19 mouse cellular contexts compared by ENCODE assay signal in the genomic region with DNA sequence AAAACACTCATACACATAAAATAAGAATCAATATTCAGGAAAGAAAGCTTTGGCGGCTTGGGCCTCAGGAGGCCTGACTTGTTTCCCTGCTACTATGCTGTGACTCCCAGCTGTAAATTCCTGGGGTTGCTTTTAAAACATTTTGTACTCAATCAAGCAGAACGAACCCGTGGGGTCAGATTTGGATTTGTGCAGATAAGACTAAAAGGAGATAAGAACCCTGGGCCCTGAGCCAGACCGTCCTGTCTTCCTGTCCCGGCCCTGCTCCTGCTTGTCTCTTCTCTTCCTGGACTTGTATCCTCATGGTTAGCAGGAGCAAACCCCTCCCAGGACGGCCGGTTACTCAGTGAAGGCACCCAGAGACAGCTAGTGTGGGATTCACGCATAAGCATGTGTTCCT. TPM values are rescaled to one million over a fixed set of nuclear protein-coding genes. Genes with fewer than 3 reads are reported as not detected.
DNase-seq lines count a peak whose midpoint lies in the region; ATAC-seq lines count a peak whose summit lies in the region.
"Had no signal": no experiment of that assay in that cellular context is flagged by ENCODE, and none has a peak within 500 bp of the region (broad histone marks: within the 10 kb centered on the region; RNA-seq: fewer than 3 reads in every experiment).

No protein-coding gene starts in this region.

- H3K4me2 ChIP-seq in limb, embryonic 13.5 days (replicated peaks) = no peak overlapping the region
- H3K4me2 ChIP-seq in kidney, embryonic 16.5 days (replicated peaks; ENCODE audit: low read depth, low read length) = no peak overlapping the region
- H3K4me2 ChIP-seq in intestine, embryonic 16.5 days (ENCODE audit: low read depth, low read length) = no peak overlapping the region
- H3K4me2 ChIP-seq: embryonic facial prominence, embryonic 15.5 days; forebrain, embryonic 13.5 days; heart, embryonic 15.5 days; midbrain, embryonic 15.5 days; neural tube, embryonic 12.5 days had no signal

- no peak for ATAC-seq in limb, embryonic 13.5 days (ENCODE audit: low FRiP score, low read depth)
- ATAC-seq in kidney, embryonic 16.5 days (ENCODE audit: low FRiP score, low TSS enrichment) = no peak
- ATAC-seq in intestine, embryonic 16.5 days = no peak
- ATAC-seq: activated CD4-positive, CD25-positive, alpha-beta regulatory T cell, adult 4 months; forebrain, embryonic 13.5 days; hindbrain, postnatal 0 days; midbrain, embryonic 15.5 days had no signal

- no peak overlapping the region for H3K9ac ChIP-seq in limb, embryonic 13.5 days
- peak overlapping the region; percentile 24; the same call in 1 of the 2 replicates for H3K9ac ChIP-seq in kidney, embryonic 16.5 days (replicated peaks; ENCODE audit: low read length)
- no peak overlapping the region for H3K9ac ChIP-seq in intestine, embryonic 16.5 days (ENCODE audit: low read depth, low read length)
- H3K9ac ChIP-seq: embryonic facial prominence, embryonic 15.5 days; forebrain, embryonic 13.5 days; heart, embryonic 15.5 days; midbrain, embryonic 15.5 days; neural tube, embryonic 12.5 days had no signal

- no peak for DNase-seq in limb, embryonic 10.5 days (ENCODE audit: low spot score)
- DNase-seq in urinary bladder, postnatal 36 days (ENCODE audit: low spot score in 2 of 2) = peak; percentile 7 to 28
- DNase-seq in urinary bladder, adult 2 months (ENCODE audit: low spot score) = no peak
- DNase-seq in cerebellum, adult 18-20 months = no peak
- DNase-seq in spleen, postnatal 36 days (ENCODE audit: low spot score in 2 of 2) = no peak
- DNase-seq: cerebellum, postnatal 14 days; gastrocnemius, postnatal 14 days; right cerebral cortex, adult 18-20 months; thymus, adult 2 months had no signal

- H3K27me3 ChIP-seq in limb, embryonic 13.5 days = no peaks in the 10 kb centered on the region
- H3K27me3 ChIP-seq in limb, embryonic 10.5 days (ENCODE audit: low read depth, poor library complexity, severe bottlenecking) = no peaks in the 10 kb centered on the region
- H3K27me3 ChIP-seq in kidney, embryonic 16.5 days (ENCODE audit: insufficient read depth, low read length) = no peaks in the 10 kb centered on the region
- H3K27me3 ChIP-seq in intestine, embryonic 16.5 days (replicated peaks; ENCODE audit: control insufficient read depth, insufficient read depth, low read length) = no peaks in the 10 kb centered on the region
- H3K27me3 ChIP-seq: embryonic facial prominence, embryonic 15.5 days; forebrain, embryonic 13.5 days; heart, embryonic 15.5 days; midbrain, embryonic 15.5 days; neural tube, embryonic 12.5 days had no signal

- H3K36me3 ChIP-seq in limb, embryonic 13.5 days = no peaks in the 10 kb centered on the region
- H3K36me3 ChIP-seq in limb, embryonic 10.5 days = no peaks in the 10 kb centered on the region
- no peaks in the 10 kb centered on the region for H3K36me3 ChIP-seq in kidney, embryonic 16.5 days (ENCODE audit: insufficient read depth, low read length)
- H3K36me3 ChIP-seq in intestine, embryonic 16.5 days (ENCODE audit: control insufficient read depth, insufficient read depth, low read length) = no peaks in the 10 kb centered on the region
- H3K36me3 ChIP-seq: embryonic facial prominence, embryonic 15.5 days; heart, embryonic 15.5 days; midbrain, embryonic 15.5 days; neural tube, embryonic 12.5 days had no signal

- 0 out of 2 replicates have a peak overlapping the region, but pooled peaks have one; percentile 7 for H3K27ac ChIP-seq in limb, embryonic 13.5 days
- no peak overlapping the region for H3K27ac ChIP-seq in limb, embryonic 10.5 days
- H3K27ac ChIP-seq in kidney, embryonic 16.5 days (ENCODE audit: low read length) = no peak overlapping the region
- no peak overlapping the region for H3K27ac ChIP-seq in intestine, embryonic 16.5 days (ENCODE audit: low read length)
- H3K27ac ChIP-seq: embryonic facial prominence, embryonic 15.5 days; forebrain, embryonic 13.5 days; heart, embryonic 15.5 days; hindbrain, postnatal 0 days; midbrain, embryonic 15.5 days; neural tube, embryonic 12.5 days had no signal

- H3K9me3 ChIP-seq in limb, embryonic 13.5 days = no peaks in the 10 kb centered on the region
- H3K9me3 ChIP-seq in limb, embryonic 10.5 days (replicated peaks) = no peaks in the 10 kb centered on the region
- H3K9me3 ChIP-seq in kidney, embryonic 16.5 days (ENCODE audit: low read length) = no peaks in the 10 kb centered on the region
- no peaks in the 10 kb centered on the region for H3K9me3 ChIP-seq in intestine, embryonic 16.5 days (ENCODE audit: control insufficient read depth, low read length)
- H3K9me3 ChIP-seq: embryonic facial prominence, embryonic 15.5 days; forebrain, embryonic 13.5 days; heart, embryonic 15.5 days; midbrain, embryonic 15.5 days; neural tube, embryonic 12.5 days had no signal

- H3K4me3 ChIP-seq in limb, embryonic 13.5 days = no peak overlapping the region
- no peak overlapping the region for H3K4me3 ChIP-seq in limb, embryonic 10.5 days
- no peak overlapping the region for H3K4me3 ChIP-seq in kidney, embryonic 16.5 days (ENCODE audit: low read length)
- H3K4me3 ChIP-seq in intestine, embryonic 16.5 days (ENCODE audit: low read length) = no peak overlapping the region
- H3K4me3 ChIP-seq: embryonic facial prominence, embryonic 15.5 days; forebrain, embryonic 13.5 days; heart, embryonic 15.5 days; midbrain, embryonic 15.5 days; neural tube, embryonic 12.5 days had no signal

- H3K4me1 ChIP-seq in limb, embryonic 13.5 days = no peaks in the 10 kb centered on the region
- H3K4me1 ChIP-seq in limb, embryonic 10.5 days = no peaks in the 10 kb centered on the region
- peaks cover 5% of the 10 kb centered on the region; the same call in 1 of the 2 replicates for H3K4me1 ChIP-seq in kidney, embryonic 16.5 days (ENCODE audit: insufficient read depth, low read length)
- H3K4me1 ChIP-seq in intestine, embryonic 16.5 days (ENCODE audit: control insufficient read depth, insufficient read depth, low read length) = no peaks in the 10 kb centered on the region
- H3K4me1 ChIP-seq: embryonic facial prominence, embryonic 15.5 days; forebrain, embryonic 13.5 days; midbrain, embryonic 15.5 days; neural tube, embryonic 12.5 days had no signal

- WGBS in limb, embryonic 13.5 days = 52% methylated on average over 8 of the region's 8 CpGs
- 57% methylated on average over 8 of the region's 8 CpGs for WGBS in limb, embryonic 10.5 days
- WGBS in kidney, embryonic 16.5 days = 33% methylated on average over 8 of the region's 8 CpGs
- 35% methylated on average over 8 of the region's 8 CpGs for WGBS in intestine, embryonic 16.5 days

RNA-seq across cellular contexts. Expression of gene Cecr2, which starts 41.1 kb away (rescaled TPM):
- 3.2 and 3.3 TPM in 2 replicates for polyA plus RNA-seq in limb, embryonic 13.5 days (2015; fragmentation: Nextera tagmentation; extraction: Ambion mirVana)
- polyA plus RNA-seq in limb, embryonic 10.5 days (2016; fragmentation: Nextera tagmentation; extraction: Ambion mirVana) = 12.7 and 17.5 TPM in 2 replicates
- polyA plus RNA-seq in urinary bladder, adult 2 months (2012; rRNA removed) = 2.7 and 3.3 TPM in 2 replicates
- polyA plus RNA-seq in kidney, embryonic 16.5 days (2015; fragmentation: Nextera tagmentation; extraction: Ambion mirVana) = 3.9 and 4.8 TPM in 2 replicates
- polyA plus RNA-seq in intestine, embryonic 16.5 days (2015; fragmentation: Nextera tagmentation; extraction: Ambion mirVana) = 0.54 and 0.61 TPM in 2 replicates

Comparison
In these comparisons a context has a peak if more than half of its experiments do, and no peak if none do; other contexts are left out.
1. DNase-seq: peak in urinary bladder, postnatal 36 days (2 of 2); none in limb, embryonic 10.5 days (single experiment), urinary bladder, adult 2 months (single experiment), cerebellum, adult 18-20 months (0 of 2) and spleen, postnatal 36 days (0 of 2).